Mouse (Mus musculus): ENCODE measurements around the gene Cd68.
"Not testable (repeated sequence)": the region's sequence is repeated elsewhere in the genome, so short reads cannot be mapped to it uniquely, and the experiment has no call there.

Gene Cd68

GRCm38 (mm10) chr11:69665961-69666664, at the start of gene Cd68:
Gene Cd68, minus strand, starts transcription at chr11:69666153.
- peak; percentile 80 for DNase-seq (ENCODE audit: low spot score)

GRCm38 (mm10) chr11:69715482-69715881, 49.5 kb upstream of the Cd68 start:
- no peak for DNase-seq (ENCODE audit: low spot score)

- DNase-seq (ENCODE audit: low spot score), result no peak
Observed at GRCm38 (mm10) chr11:69714636-69715329, 48.8 kb upstream of the Cd68 start.

GRCm38 (mm10) chr11:69712954-69713672, 47.2 kb upstream of the Cd68 start:
- DNase-seq (ENCODE audit: low spot score), result no peak

- no peak for DNase-seq (ENCODE audit: low spot score)
Observed at GRCm38 (mm10) chr11:69711082-69711481, 45.1 kb upstream of the Cd68 start.

- DNase-seq (ENCODE audit: low spot score), result no peak
Observed at GRCm38 (mm10) chr11:69710470-69710869, 44.5 kb upstream of the Cd68 start.

- DNase-seq (ENCODE audit: low spot score), result peak; percentile 29
Observed at GRCm38 (mm10) chr11:69709554-69710446, 43.8 kb upstream of the Cd68 start.

GRCm38 (mm10) chr11:69708614-69709265, 42.8 kb upstream of the Cd68 start:
- no peak for DNase-seq (ENCODE audit: low spot score)

GRCm38 (mm10) chr11:69707873-69708381, 42.0 kb upstream of the Cd68 start:
- DNase-seq (ENCODE audit: low spot score), result no peak

GRCm38 (mm10) chr11:69707480-69707847, 41.5 kb upstream of the Cd68 start:
- DNase-seq (ENCODE audit: low spot score), result no peak

- DNase-seq (ENCODE audit: low spot score), result peak; percentile 28
Observed at GRCm38 (mm10) chr11:69706775-69707479, 41.0 kb upstream of the Cd68 start.

- DNase-seq (ENCODE audit: low spot score), result no peak
Observed at GRCm38 (mm10) chr11:69704613-69705010, 38.7 kb upstream of the Cd68 start.

GRCm38 (mm10) chr11:69703814-69704612, 38.1 kb upstream of the Cd68 start:
- no peak for DNase-seq (ENCODE audit: low spot score)

- not testable (repeated sequence) for DNase-seq (ENCODE audit: low spot score)
Observed at GRCm38 (mm10) chr11:69703381-69703780, 37.4 kb upstream of the Cd68 start.

GRCm38 (mm10) chr11:69702886-69703285, 36.9 kb upstream of the Cd68 start:
- DNase-seq (ENCODE audit: low spot score), result not testable (repeated sequence)

- DNase-seq (ENCODE audit: low spot score), result no peak
Observed at GRCm38 (mm10) chr11:69699595-69699994, 33.6 kb upstream of the Cd68 start.

GRCm38 (mm10) chr11:69698574-69698973, 32.6 kb upstream of the Cd68 start:
- DNase-seq (ENCODE audit: low spot score), result no peak

- DNase-seq (ENCODE audit: low spot score), result no peak
Observed at GRCm38 (mm10) chr11:69697396-69697795, 31.4 kb upstream of the Cd68 start.

GRCm38 (mm10) chr11:69695361-69696181, 29.6 kb upstream of the Cd68 start, which contains the start of the genes Tnfsf12 and Tnfsfm13:
Gene Tnfsf12, minus strand, starts transcription at chr11:69695849.
Gene Tnfsfm13, minus strand, starts transcription at chr11:69696098.
- peak; percentile 62 for DNase-seq (ENCODE audit: low spot score)

All from layer of hippocampus, adult 11-12 months (tissue).